ENCODE assay signal across 25 mouse cellular contexts in genomic region chr9:39577050-39577449, GRCm38 (mm10). TPM values are rescaled to one million over a fixed set of nuclear protein-coding genes. Genes with fewer than 3 reads are reported as not detected.
"Had no signal": no experiment of that assay in that cellular context is flagged by ENCODE, and none has a peak within 500 bp of the region (broad histone marks: within the 10 kb centered on the region; RNA-seq: fewer than 3 reads in every experiment).

No protein-coding gene starts in this region.

- H3K9ac ChIP-seq: limb, embryonic 12.5 days; liver, embryonic 13.5 days; liver, postnatal 0 days; lung, embryonic 15.5 days; midbrain, embryonic 15.5 days; neural tube, embryonic 12.5 days; stomach, embryonic 15.5 days had no signal

- H3K4me1 ChIP-seq: limb, embryonic 12.5 days; liver, embryonic 13.5 days; lung, embryonic 15.5 days; megakaryocyte, embryonic 14.5 days; midbrain, embryonic 15.5 days; neural tube, embryonic 12.5 days; stomach, embryonic 15.5 days had no signal

- H3K4me2 ChIP-seq: limb, embryonic 12.5 days; liver, embryonic 13.5 days; lung, embryonic 15.5 days; midbrain, embryonic 11.5 days; midbrain, embryonic 15.5 days; neural tube, embryonic 12.5 days; stomach, embryonic 15.5 days had no signal

- H3K9me3 ChIP-seq: limb, embryonic 12.5 days; liver, embryonic 13.5 days; lung, embryonic 15.5 days; midbrain, embryonic 15.5 days; neural tube, embryonic 12.5 days; stomach, embryonic 15.5 days had no signal

- H3K27ac ChIP-seq: kidney, postnatal 0 days; layer of hippocampus, adult 2 months; limb, embryonic 12.5 days; liver, embryonic 13.5 days; lung, embryonic 15.5 days; macrophage; midbrain, embryonic 15.5 days; neural tube, embryonic 12.5 days; stomach, embryonic 15.5 days had no signal

- ATAC-seq: liver, postnatal 0 days; midbrain, embryonic 15.5 days had no signal

- H3K36me3 ChIP-seq: limb, embryonic 12.5 days; liver, embryonic 13.5 days; lung, embryonic 15.5 days; midbrain, embryonic 15.5 days; neural tube, embryonic 12.5 days; stomach, embryonic 15.5 days had no signal

- H3K27me3 ChIP-seq: limb, embryonic 12.5 days; liver, embryonic 13.5 days; lung, embryonic 15.5 days; megakaryocyte, embryonic 14.5 days; midbrain, embryonic 15.5 days; neural tube, embryonic 12.5 days; stomach, embryonic 15.5 days had no signal

- DNase-seq: kidney, postnatal 4 days; liver; liver, embryonic 13.5 days; liver, postnatal 0 days; lung, postnatal 14 days; retina, postnatal 1 day; right cerebral cortex, postnatal 4 days; thymus, adult 2 months; thymus, postnatal 36 days had no signal

- H3K4me3 ChIP-seq: layer of hippocampus, adult 2 months; limb, embryonic 12.5 days; liver, embryonic 13.5 days; lung, embryonic 15.5 days; megakaryocyte, embryonic 14.5 days; midbrain, embryonic 15.5 days; neural tube, embryonic 12.5 days; stomach, embryonic 15.5 days had no signal

RNA-seq across cellular contexts. Expression of gene Olfr959, which starts 1.7 kb away (rescaled TPM):
- total RNA-seq: layer of hippocampus, adult 2 months; layer of hippocampus, postnatal 10 days; left cerebral cortex, postnatal 36 days; monocyte, adult 5-6 weeks had no signal
- polyA plus RNA-seq: kidney, postnatal 0 days; limb, embryonic 12.5 days; liver, embryonic 13.5 days; liver, postnatal 0 days; lung, embryonic 15.5 days; macrophage; midbrain, embryonic 11.5 days; midbrain, embryonic 15.5 days; neural tube, embryonic 12.5 days; spleen, adult 2 months; stomach, embryonic 15.5 days; testis, adult 2 months; thymus, adult 2 months had no signal

RNA-seq across cellular contexts. Expression of gene Olfr958, which starts 23.2 kb away (rescaled TPM):
- total RNA-seq: layer of hippocampus, adult 2 months; layer of hippocampus, postnatal 10 days; left cerebral cortex, postnatal 36 days; monocyte, adult 5-6 weeks; neutrophil, adult 5-6 weeks had no signal
- polyA plus RNA-seq: kidney, postnatal 0 days; limb, embryonic 12.5 days; liver, embryonic 13.5 days; liver, postnatal 0 days; lung, embryonic 15.5 days; macrophage; midbrain, embryonic 11.5 days; midbrain, embryonic 15.5 days; neural tube, embryonic 12.5 days; spleen, adult 2 months; stomach, embryonic 15.5 days; testis, adult 2 months; thymus, adult 2 months had no signal

RNA-seq across cellular contexts. Expression of gene AW551984, which starts 27.2 kb away (rescaled TPM):
- total RNA-seq: monocyte, adult 5-6 weeks; neutrophil, adult 5-6 weeks had no signal
- polyA plus RNA-seq: macrophage; spleen, adult 2 months had no signal

RNA-seq across cellular contexts. Expression of gene Olfr148, which starts 33.4 kb away (rescaled TPM):
- total RNA-seq: layer of hippocampus, adult 2 months; layer of hippocampus, postnatal 10 days; left cerebral cortex, postnatal 36 days; monocyte, adult 5-6 weeks; neutrophil, adult 5-6 weeks had no signal
- polyA plus RNA-seq: kidney, postnatal 0 days; limb, embryonic 12.5 days; liver, embryonic 13.5 days; liver, postnatal 0 days; lung, embryonic 15.5 days; macrophage; midbrain, embryonic 11.5 days; midbrain, embryonic 15.5 days; neural tube, embryonic 12.5 days; spleen, adult 2 months; stomach, embryonic 15.5 days; testis, adult 2 months; thymus, adult 2 months had no signal

RNA-seq across cellular contexts. Expression of gene Olfr960, which starts 44.1 kb away (rescaled TPM):
- total RNA-seq: layer of hippocampus, adult 2 months; layer of hippocampus, postnatal 10 days; left cerebral cortex, postnatal 36 days; monocyte, adult 5-6 weeks; neutrophil, adult 5-6 weeks had no signal
- polyA plus RNA-seq: kidney, postnatal 0 days; limb, embryonic 12.5 days; liver, embryonic 13.5 days; liver, postnatal 0 days; lung, embryonic 15.5 days; macrophage; midbrain, embryonic 11.5 days; midbrain, embryonic 15.5 days; neural tube, embryonic 12.5 days; spleen, adult 2 months; stomach, embryonic 15.5 days; testis, adult 2 months; thymus, adult 2 months had no signal
